Mouse (Mus musculus) cortical plate, adult 2 months (tissue): ENCODE results near the gene Nos1.

Source experiments
- CTCF ChIP-seq: fragments of 200-500 bp; IDR thresholded peaks from 2 replicates; pipeline ENCODE4 v1.5.1; 2011; ENCODE audit warnings: mild to moderate bottlenecking, control low read depth, low read length; ENCODE audit not compliant: insufficient read depth; ENCODE audit errors: extremely low read depth
- POLR2A ChIP-seq: fragments of 200-500 bp; IDR thresholded peaks from 2 replicates; pipeline ENCODE4 v1.6.1; 2011; ENCODE audit warnings: mild to moderate bottlenecking, low read length, control low read depth; ENCODE audit not compliant: insufficient read depth; ENCODE audit errors: extremely low read depth

DNA sequence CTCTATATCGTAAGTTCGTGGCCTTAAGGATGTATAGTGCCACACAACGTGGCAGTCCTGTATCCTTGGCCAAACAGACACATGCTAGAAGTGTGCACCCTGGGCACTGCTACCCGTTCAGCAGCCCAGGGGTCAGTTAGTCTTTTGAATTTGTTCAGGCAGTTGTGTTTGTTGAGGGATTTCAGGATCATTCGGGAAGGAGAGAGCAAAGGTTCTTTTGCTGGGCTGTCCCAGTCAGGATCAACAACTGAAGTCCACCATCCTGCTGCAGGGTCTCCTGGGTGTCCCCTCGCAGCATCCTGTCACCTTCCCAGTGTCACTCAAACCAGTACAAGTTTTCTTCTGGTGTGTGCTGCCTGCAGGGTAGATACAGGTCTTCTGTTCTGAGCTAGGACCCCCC is 215.7 kb downstream of the Nos1 start:
- TF ChIP-seq CTCF, result no peak
- TF ChIP-seq POLR2A, result no peak
